Mouse (Mus musculus): ENCODE results near the gene Atp8a2. TPM values are rescaled to one million over a fixed set of nuclear protein-coding genes. Genes with fewer than 3 reads are reported as not detected.

The Atp8a2 gene
- polyA plus RNA-seq, 2 experiments: 0.70 to 1.7 TPM

GRCm38 (mm10) chr14:59730043-59730390 lies 467.0 kb downstream of the Atp8a2 start:
- no peaks in the 10 kb centered on the region for H3K27me3 ChIP-seq (ENCODE audit: control insufficient read depth, insufficient read depth, low read length)
- no peaks in the 10 kb centered on the region for H3K36me3 ChIP-seq (ENCODE audit: control insufficient read depth, insufficient read depth, low read length)
- H3K4me2 ChIP-seq (replicated peaks; ENCODE audit: low read depth, low read length, severe bottlenecking): no peak overlapping the region
- H3K4me3 ChIP-seq (replicated peaks; ENCODE audit: low read length): no peak overlapping the region
- WGBS: 59% methylated on average over 3 of the region's 3 CpGs
- no peak overlapping the region for H3K9ac ChIP-seq (ENCODE audit: low read depth, low read length, severe bottlenecking)
- DNase-seq (ENCODE audit: low spot score) (no peak), ATAC-seq (ENCODE audit: low FRiP score, low read depth) (no peak)
- H3K9me3 ChIP-seq (ENCODE audit: control insufficient read depth, low read length): no peaks in the 10 kb centered on the region
- no peaks in the 10 kb centered on the region for H3K4me1 ChIP-seq (ENCODE audit: control insufficient read depth, insufficient read depth, low read length)
- H3K27ac ChIP-seq (replicated peaks; ENCODE audit: low read depth, low read length): no peak overlapping the region
- no peak for TF ChIP-seq POLR2A (IDR thresholded peaks at IDR 0.05; ENCODE audit: borderline replicate concordance, extremely low read depth, insufficient read depth, insufficient read length)

GRCm38 (mm10) chr14:59729298-59730042 lies 467.5 kb downstream of the Atp8a2 start:
- Histone ChIP-seq H3K9me3 (ENCODE audit: control insufficient read depth, low read length) (no peaks in the 10 kb centered on the region), H3K4me2 (replicated peaks; ENCODE audit: low read depth, low read length, severe bottlenecking) (no peak overlapping the region), H3K9ac (ENCODE audit: low read depth, low read length, severe bottlenecking) (no peak overlapping the region), H3K27ac (replicated peaks; ENCODE audit: low read depth, low read length) (no peak overlapping the region), H3K36me3 (ENCODE audit: control insufficient read depth, insufficient read depth, low read length) (no peaks in the 10 kb centered on the region), H3K4me1 (ENCODE audit: control insufficient read depth, insufficient read depth, low read length) (no peaks in the 10 kb centered on the region), H3K4me3 (replicated peaks; ENCODE audit: low read length) (no peak overlapping the region), H3K27me3 (ENCODE audit: control insufficient read depth, insufficient read depth, low read length) (no peaks in the 10 kb centered on the region)
- ATAC-seq (ENCODE audit: low FRiP score, low read depth) (no peak), DNase-seq (ENCODE audit: low spot score) (no peak)
- no peak for TF ChIP-seq POLR2A (IDR thresholded peaks at IDR 0.05; ENCODE audit: borderline replicate concordance, extremely low read depth, insufficient read depth, insufficient read length)
- WGBS: 59% methylated on average over 3 of the region's 3 CpGs

- H3K9me3 ChIP-seq (ENCODE audit: control insufficient read depth, low read length): no peaks in the 10 kb centered on the region
- no peak for TF ChIP-seq POLR2A (IDR thresholded peaks at IDR 0.05; ENCODE audit: borderline replicate concordance, extremely low read depth, insufficient read depth, insufficient read length)
- H3K9ac ChIP-seq (ENCODE audit: low read depth, low read length, severe bottlenecking): no peak overlapping the region
- H3K4me2 ChIP-seq (replicated peaks; ENCODE audit: low read depth, low read length, severe bottlenecking): no peak overlapping the region
- H3K27ac ChIP-seq (replicated peaks; ENCODE audit: low read depth, low read length): no peak overlapping the region
- H3K27me3 ChIP-seq (ENCODE audit: control insufficient read depth, insufficient read depth, low read length): no peaks in the 10 kb centered on the region
- 0 out of 2 replicates have a peak, but pooled peaks cover 3% of the 10 kb centered on the region for H3K4me1 ChIP-seq (ENCODE audit: control insufficient read depth, insufficient read depth, low read length)
- no peak overlapping the region for H3K4me3 ChIP-seq (replicated peaks; ENCODE audit: low read length)
- no peak for ATAC-seq (ENCODE audit: low FRiP score, low read depth)
- WGBS: 80% methylated on average over 4 of the region's 4 CpGs
- no peaks in the 10 kb centered on the region for H3K36me3 ChIP-seq (ENCODE audit: control insufficient read depth, insufficient read depth, low read length)
- DNase-seq (ENCODE audit: low spot score): peak; percentile 38
These were observed 470.0 kb downstream of the Atp8a2 start for GRCm38 (mm10) chr14:59727016-59727415.

- H3K4me1 ChIP-seq (ENCODE audit: control insufficient read depth, insufficient read depth, low read length): 0 out of 2 replicates have a peak, but pooled peaks cover 3% of the 10 kb centered on the region
- no peak overlapping the region for H3K9ac ChIP-seq (ENCODE audit: low read depth, low read length, severe bottlenecking)
- H3K9me3 ChIP-seq (ENCODE audit: control insufficient read depth, low read length): no peaks in the 10 kb centered on the region
- no peak overlapping the region for H3K4me2 ChIP-seq (replicated peaks; ENCODE audit: low read depth, low read length, severe bottlenecking)
- H3K36me3 ChIP-seq (ENCODE audit: control insufficient read depth, insufficient read depth, low read length): no peaks in the 10 kb centered on the region
- no peak for TF ChIP-seq POLR2A (IDR thresholded peaks at IDR 0.05; ENCODE audit: borderline replicate concordance, extremely low read depth, insufficient read depth, insufficient read length)
- no peaks in the 10 kb centered on the region for H3K27me3 ChIP-seq (ENCODE audit: control insufficient read depth, insufficient read depth, low read length)
- no peak for ATAC-seq (ENCODE audit: low FRiP score, low read depth)
- no peak overlapping the region for H3K27ac ChIP-seq (replicated peaks; ENCODE audit: low read depth, low read length)
- no peak overlapping the region for H3K4me3 ChIP-seq (replicated peaks; ENCODE audit: low read length)
- no peak for DNase-seq (ENCODE audit: low spot score)
- 67% methylated on average over 2 of the region's 2 CpGs for WGBS
These were observed 473.8 kb downstream of the Atp8a2 start for GRCm38 (mm10) chr14:59723163-59723562.

GRCm38 (mm10) chr14:59721957-59722356 lies 475.0 kb downstream of the Atp8a2 start:
- Histone ChIP-seq H3K4me2 (replicated peaks; ENCODE audit: low read depth, low read length, severe bottlenecking) (no peak overlapping the region), H3K36me3 (ENCODE audit: control insufficient read depth, insufficient read depth, low read length) (no peaks in the 10 kb centered on the region), H3K4me3 (replicated peaks; ENCODE audit: low read length) (no peak overlapping the region), H3K4me1 (ENCODE audit: control insufficient read depth, insufficient read depth, low read length) (0 out of 2 replicates have a peak, but pooled peaks cover 3% of the 10 kb centered on the region), H3K27me3 (ENCODE audit: control insufficient read depth, insufficient read depth, low read length) (no peaks in the 10 kb centered on the region), H3K9me3 (ENCODE audit: control insufficient read depth, low read length) (no peaks in the 10 kb centered on the region), H3K27ac (replicated peaks; ENCODE audit: low read depth, low read length) (no peak overlapping the region), H3K9ac (ENCODE audit: low read depth, low read length, severe bottlenecking) (no peak overlapping the region)
- ATAC-seq (ENCODE audit: low FRiP score, low read depth) (peak; percentile 65; the same call in 1 of the 2 replicates), DNase-seq (ENCODE audit: low spot score) (peak; percentile 50)
- no peak for TF ChIP-seq POLR2A (IDR thresholded peaks at IDR 0.05; ENCODE audit: borderline replicate concordance, extremely low read depth, insufficient read depth, insufficient read length)
- WGBS: 69% methylated on average over 4 of the region's 4 CpGs
